Mouse (Mus musculus) layer of hippocampus, adult 2 months (tissue): ENCODE data around the gene Smcr8. TPM values are rescaled to one million over a fixed set of nuclear protein-coding genes. Genes with fewer than 3 reads are reported as not detected.

ENCODE experiments used
- DNase-seq, 2 experiments: peaks; one replicate each; pipeline ENCODE4 v3.0.0; 2022; ENCODE audit warnings: low spot score in 2 of 2
- H3K27ac ChIP-seq: fragments of 200-600 bp; 2 replicates; pipeline ENCODE4 v1.8.1; 2022
- H3K4me3 ChIP-seq: fragments of 200-600 bp; 2 replicates; pipeline ENCODE4 v1.8.1; 2022; ENCODE audit warnings: mild to moderate bottlenecking
- CTCF ChIP-seq: fragments of 200-600 bp; conservative IDR thresholded peaks from 2 replicates; pipeline ENCODE4 v1.8.1; 2022; ENCODE audit warnings: antibody characterized with exemption, mild to moderate bottlenecking, moderate library complexity
- microRNA-seq, 2 experiments: library from miRNA; unstranded; fragments of <30 nt; microRNA quantifications; one replicate each; pipeline ENCODE4 v1.2.0; 2021
- total RNA-seq, 2 experiments: library from RNA; stranded (reverse); gene quantifications; 2 replicates each; pipeline ENCODE4 v1.2.3; 2021

Gene Smcr8
- total RNA-seq, 2 experiments from 2014 or later = 32.3 to 34.3 TPM

GRCm38 (mm10) chr11:60830433-60831052, 53.2 kb downstream of the Smcr8 start, which contains the start of gene Dhrs7b:
Dhrs7b (plus strand) TSS chr11:60830631.
- peak; percentile 84 to 92 for DNase-seq
- Histone ChIP-seq H3K4me3 (peak within 1 kb of the TSS; percentile 81), H3K27ac (peak within 1 kb of the TSS; percentile 95)
- TF ChIP-seq CTCF = no peak

DNA sequence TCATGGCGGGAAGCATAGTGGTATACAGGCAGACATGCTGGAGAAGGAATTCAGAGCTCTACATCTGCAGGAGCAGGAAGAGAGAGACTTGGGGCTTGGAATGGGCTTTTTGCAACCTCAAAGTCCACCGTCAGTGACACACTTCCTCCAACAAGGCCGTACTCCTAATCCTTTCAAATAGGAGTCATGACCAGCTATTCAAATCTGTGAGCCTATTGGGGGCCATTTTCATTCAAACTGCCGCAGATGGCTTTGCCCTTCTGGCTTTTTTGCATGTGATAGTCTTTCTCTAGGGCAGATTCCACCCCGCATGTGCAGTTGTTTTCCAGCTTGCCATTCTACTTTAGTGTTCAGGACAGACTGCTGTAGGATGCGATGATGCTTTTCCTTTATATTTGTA, 59.6 kb downstream of the Smcr8 start:
- Histone ChIP-seq H3K4me3 (no peak overlapping the region), H3K27ac (peak overlapping the region; percentile 59; the same call in 1 of the 2 replicates)
- TF ChIP-seq CTCF = no peak
- no peak for DNase-seq

Small RNAs within 50 kb of the gene (microRNA-seq; reads per million reads assigned to microRNA genes)
- 0.96 to 1.3 reads per million in 2 experiments for gene Mir5100

Other genes with a start within 250 kb of the Smcr8 start
- 10 to 100 TPM; 52.0 to 56.6 TPM for gene Alkbh5, start 241.1 kb upstream of the Smcr8 start, total RNA-seq
- gene Llgl1, start 77.8 kb upstream of the Smcr8 start, total RNA-seq = 10 to 100 TPM; 43.0 to 43.3 TPM
- 10 to 100 TPM; 59.5 to 68.2 TPM for gene Flii, start 50.3 kb upstream of the Smcr8 start, total RNA-seq
- gene Mief2, start 49.1 kb upstream of the Smcr8 start, total RNA-seq = 10 to 100 TPM; 21.2 to 25.0 TPM
- gene Top3a, start 159 bp upstream of the Smcr8 start, total RNA-seq = 1 to 10 TPM; 6.6 to 8.5 TPM
- 1 to 10 TPM; 8.6 to 9.6 TPM for gene Shmt1, start 34.2 kb downstream of the Smcr8 start, total RNA-seq
- gene Dhrs7b, start 53.1 kb downstream of the Smcr8 start, total RNA-seq = 10 to 100 TPM; 28.3 to 29.4 TPM
- 10 to 100 TPM; 26.8 to 29.1 TPM for gene Tmem11, start 101.7 kb downstream of the Smcr8 start, total RNA-seq
- 10 to 100 TPM; 10.6 TPM for gene Natd1, start 137.2 kb downstream of the Smcr8 start, total RNA-seq
- gene Map2k3, start 154.5 kb downstream of the Smcr8 start, total RNA-seq = 10 to 100 TPM; 13.1 to 15.2 TPM
- 1 to 10 TPM; 5.2 to 7.4 TPM for gene Kcnj12, start 245.0 kb downstream of the Smcr8 start, total RNA-seq